Mouse (Mus musculus): ENCODE data around the gene Rasip1.

The Rasip1 gene

DNA sequence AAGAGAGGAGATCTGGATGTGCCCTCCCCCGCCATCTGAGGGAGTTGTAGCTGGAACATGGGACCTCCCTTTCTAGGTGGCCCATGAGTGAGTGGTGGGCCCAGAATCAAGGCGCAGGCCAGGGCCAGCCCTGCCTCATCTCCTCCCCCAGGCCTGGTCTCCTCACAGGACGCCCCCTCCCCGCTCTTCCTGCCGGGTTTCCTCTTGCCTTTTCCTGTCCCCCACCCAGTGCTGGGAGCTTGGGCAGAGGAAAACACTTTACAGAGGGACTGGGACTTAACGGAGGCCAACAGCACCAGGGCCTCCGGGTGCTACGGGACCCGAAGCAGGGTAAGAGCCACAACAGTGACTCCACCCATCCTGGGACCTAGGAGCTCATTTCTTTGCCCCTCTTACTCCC, at the start of gene Rasip1:
Gene Rasip1, plus strand, starts transcription at position 228 of the 400 bp plus-strand sequence.
- no peak for DNase-seq (ENCODE audit: low read depth, low spot score)

DNA sequence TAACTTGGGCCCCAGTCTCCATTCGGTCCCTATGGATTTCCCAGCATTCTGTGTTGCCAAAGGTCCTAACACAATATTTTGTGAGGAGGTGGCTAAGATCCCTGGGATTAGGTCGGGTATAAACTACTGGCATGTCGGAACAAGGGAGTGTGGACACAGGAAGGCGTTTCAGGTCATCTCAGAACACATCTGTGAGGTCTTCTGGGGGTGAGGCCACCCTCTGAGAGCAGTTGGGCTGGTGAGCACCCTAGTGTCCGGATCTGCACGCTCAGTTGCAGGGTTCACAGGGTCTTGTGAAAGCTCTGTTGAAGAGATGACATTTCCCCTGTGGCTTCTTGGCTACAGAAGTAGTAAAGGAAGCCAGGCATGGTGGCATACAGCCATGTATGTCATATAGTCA, 41.4 kb upstream of the Rasip1 start:
- no peak for DNase-seq (ENCODE audit: low read depth, low spot score)

DNA sequence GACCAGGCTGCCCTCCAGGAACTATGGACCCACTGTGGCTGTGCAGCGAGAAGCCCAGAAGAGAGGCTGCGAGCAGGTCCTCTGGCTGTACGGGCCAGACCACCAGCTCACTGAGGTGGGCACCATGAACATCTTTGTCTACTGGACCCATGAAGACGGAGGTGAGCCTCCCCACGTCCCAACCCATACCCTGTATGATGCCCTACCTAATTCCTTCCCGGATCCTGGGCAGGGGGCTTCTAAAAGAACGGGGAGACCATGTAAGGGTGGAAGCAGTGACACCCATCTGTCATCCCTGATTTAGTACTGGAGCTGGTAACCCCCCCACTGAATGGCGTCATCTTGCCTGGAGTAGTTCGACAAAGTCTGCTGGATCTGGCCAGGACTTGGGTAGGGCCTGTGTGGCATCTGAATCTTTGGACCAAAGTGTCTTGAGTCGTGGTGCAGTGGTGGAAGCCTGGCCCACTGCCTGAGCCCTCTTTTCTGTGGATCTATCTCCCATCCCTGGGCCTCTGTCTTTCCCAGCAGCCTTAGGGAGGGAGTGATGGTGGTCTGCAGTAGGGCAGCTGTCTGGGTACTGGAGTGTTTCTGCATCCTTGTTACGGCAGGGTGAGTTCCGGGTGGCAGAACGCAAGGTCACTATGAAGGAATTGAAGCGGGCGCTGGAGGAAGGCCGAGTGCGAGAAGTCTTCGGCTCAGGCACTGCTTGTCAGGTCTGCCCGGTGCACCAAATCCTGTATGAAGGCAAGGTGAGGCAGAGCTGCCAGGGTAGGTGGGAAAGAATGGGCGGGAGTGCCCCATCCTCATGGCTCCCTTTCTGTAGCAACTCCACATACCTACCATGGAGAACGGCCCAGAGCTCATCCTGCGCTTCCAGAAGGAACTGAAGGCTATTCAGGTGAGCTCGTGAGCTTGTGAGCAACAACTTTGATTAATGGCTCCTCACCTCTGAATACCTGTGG, 39.4 kb upstream of the Rasip1 start:
- DNase-seq (ENCODE audit: low read depth, low spot score): no peak

DNA sequence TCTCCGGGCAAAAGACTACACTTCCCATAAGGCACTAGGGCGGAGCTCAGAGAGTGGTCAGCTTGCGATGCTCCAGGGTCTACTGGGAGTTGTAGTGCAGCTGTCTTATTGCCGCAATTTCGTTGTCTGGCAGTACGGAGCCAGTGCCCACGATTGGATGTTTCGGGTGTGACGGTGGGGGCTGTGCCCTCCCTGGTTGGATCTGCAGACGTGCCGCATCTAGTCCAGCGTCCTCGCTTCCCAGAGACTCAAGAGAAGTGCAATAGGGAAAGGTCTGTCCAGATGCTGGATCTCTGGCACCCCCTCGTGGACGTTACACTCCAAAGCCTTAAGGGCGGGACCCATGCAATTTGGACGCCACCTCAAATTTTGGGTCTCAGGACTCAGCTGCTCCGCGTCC, 38.1 kb upstream of the Rasip1 start:
- DNase-seq (ENCODE audit: low read depth, low spot score): peak; percentile 71

DNA sequence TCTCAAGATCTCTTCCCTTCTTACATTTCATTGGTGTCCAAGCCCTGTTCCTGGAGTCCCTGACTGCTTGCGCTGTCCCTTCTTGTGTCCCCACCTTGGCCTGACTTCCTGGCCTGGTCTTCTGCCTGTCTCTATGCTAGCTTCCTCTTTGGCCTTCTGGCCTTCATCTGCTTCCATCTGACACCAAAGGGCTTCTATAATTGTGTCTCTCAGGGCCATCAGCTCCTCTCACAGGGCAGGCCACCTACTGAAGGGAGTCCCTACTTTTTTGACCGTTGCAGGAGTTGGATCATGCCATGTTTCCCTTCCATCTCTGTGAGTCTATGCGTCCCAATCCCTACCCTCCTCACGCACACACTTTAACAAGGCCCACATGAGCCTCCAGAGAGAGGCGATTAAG, 37.4 kb upstream of the Rasip1 start:
- no peak for DNase-seq (ENCODE audit: low read depth, low spot score)

DNA sequence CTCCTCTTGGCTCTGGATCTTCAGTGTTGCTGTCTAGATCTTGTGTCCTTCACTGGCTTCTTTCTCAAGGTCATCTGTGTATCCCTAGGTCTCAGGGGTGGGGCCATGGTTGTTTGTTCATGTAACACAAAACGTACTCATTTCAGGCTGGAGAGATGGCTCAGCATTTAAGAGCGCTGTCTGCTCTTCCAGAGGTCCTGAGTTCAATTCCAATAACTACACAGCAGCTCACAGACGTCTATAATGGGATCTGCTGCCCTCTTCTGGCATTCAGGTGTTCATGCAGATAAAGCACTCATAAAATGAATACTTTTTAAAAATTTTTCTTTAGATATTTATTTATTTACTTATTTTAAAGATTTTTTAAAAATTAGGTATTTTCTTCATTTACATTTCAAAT, 36.4 kb upstream of the Rasip1 start:
- peak; percentile 24 for DNase-seq (ENCODE audit: low read depth, low spot score)

DNA sequence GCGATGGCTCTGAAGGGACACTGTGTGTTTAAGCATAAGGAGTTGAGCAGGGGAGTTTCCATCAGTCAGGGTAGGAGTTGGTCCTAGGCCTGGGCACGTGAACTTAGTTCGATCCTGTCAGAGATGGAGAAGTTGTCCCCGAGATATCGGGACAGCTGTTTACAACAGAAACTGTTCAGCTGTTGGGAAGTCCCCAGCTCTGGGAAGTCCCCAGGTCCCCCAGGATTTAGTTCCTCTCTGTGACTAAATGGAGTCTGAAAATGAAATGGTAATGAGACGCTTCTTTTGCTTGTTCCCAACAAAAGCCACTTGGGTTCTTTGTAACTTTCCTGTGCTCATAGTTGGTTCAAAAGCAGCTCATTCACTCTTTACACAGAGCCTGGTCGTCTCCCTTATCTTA, 35.4 kb upstream of the Rasip1 start:
- peak; percentile 77 for DNase-seq (ENCODE audit: low read depth, low spot score)

DNA sequence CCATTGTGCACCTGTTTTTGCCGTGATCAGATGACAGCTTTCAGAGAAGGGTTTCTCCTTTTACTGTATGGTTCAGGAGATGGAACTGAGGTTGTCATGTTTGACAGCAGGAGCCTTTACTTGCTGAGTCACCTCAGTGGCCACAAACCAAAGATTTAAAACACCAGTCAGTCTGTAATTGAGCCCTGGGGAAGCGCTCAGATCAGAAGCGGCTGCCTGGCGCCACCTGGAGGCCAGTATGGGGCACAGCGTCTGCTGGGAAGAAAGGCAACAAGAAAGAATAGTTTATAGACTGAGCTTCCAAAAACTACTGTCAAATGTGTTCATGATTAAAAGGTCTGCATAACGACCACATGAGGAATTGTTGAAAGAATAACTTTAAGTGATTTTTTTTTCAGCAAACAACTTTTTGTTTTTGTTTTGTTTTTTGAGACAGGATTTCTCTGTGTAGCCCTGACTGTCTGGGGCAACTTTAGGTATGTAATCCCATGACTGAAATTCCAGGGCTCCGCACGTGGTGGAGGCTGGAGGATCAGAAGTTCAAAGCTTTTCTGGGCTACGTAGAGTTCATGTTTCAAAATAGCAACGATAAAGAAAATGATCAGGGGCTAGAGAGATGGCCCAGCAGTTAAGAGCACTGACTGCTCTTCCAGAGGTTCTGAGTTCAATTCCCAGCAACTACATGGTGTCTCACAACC, 34.0 kb upstream of the Rasip1 start:
- peak; percentile 81 for DNase-seq (ENCODE audit: low read depth, low spot score)

DNA sequence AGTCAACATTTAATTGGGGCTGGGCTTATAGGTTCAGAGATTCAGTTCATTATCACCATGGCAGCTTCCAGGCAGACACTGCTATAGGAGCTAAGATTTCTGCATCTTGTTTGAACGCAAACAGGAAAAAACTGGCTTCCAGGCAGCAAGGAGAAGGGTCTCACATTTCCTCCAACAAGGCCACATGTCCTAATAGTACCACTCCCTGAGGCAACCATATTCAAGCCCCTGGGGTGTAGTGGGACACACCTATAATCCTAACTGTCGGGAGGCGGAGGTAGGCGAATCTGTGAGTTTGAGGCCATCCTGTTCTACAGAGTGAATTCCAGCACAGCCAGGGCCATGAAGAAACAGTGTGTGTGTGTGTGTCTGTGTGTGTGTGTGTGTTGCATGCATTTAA, 32.1 kb upstream of the Rasip1 start:
- DNase-seq (ENCODE audit: low read depth, low spot score): no peak

DNA sequence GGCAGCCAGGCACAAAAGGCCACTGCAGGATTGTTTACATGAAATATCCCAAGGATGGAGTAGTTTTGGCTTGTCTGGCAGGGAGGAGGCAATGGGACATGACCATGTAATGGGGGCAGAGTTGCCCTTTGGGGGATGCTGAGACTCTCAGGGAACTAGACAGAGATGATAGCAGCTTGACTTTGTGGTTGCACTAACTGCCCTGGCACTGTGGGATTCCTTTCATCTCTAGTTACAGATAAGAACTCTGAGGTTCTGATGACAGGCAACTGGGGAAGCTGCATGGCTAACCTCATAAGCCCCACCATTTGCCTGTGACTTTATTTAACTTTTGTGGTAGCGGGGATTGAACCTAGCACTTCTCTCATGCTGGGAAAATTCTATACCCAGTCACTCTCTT, 31.2 kb upstream of the Rasip1 start:
- no peak for DNase-seq (ENCODE audit: low read depth, low spot score)

DNA sequence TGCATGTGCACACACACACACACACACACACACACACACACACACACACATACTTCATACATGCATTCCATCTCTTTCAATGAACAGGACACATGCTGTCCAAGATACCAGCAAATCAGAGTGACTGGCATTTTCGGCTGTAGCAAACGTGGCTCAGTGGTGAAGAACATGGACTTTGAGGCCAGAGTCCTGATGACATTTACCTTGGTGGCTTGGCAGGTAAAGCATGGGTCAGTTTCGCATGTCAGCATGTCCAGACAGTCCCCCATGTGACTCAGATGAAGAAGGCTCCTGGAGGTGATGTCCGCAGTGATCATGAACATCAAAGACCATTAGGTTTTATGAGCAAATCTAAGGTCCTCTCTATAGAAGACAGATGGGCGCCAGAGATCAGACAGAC, 30.3 kb upstream of the Rasip1 start:
- no peak for DNase-seq (ENCODE audit: low read depth, low spot score)

DNA sequence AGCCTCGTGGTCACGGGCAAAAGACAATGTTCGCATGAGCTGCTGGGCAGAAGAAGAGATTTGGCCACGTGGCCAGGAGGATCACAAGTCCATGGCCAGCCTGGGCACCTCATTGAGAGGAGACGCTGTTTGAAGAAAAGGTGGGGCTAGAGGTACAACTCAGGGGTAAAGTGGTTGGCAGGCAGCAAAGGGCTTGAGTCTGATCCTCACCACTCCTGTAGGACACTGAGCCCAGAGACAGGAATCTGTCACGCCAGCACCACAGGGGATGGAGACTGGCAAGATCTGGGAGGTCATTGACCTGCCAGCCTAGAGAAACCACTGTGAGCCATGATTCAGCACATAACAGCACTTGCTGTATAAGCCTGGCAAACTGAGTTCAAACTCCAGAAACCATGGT, 29.8 kb upstream of the Rasip1 start:
- no peak for DNase-seq (ENCODE audit: low read depth, low spot score)

DNA sequence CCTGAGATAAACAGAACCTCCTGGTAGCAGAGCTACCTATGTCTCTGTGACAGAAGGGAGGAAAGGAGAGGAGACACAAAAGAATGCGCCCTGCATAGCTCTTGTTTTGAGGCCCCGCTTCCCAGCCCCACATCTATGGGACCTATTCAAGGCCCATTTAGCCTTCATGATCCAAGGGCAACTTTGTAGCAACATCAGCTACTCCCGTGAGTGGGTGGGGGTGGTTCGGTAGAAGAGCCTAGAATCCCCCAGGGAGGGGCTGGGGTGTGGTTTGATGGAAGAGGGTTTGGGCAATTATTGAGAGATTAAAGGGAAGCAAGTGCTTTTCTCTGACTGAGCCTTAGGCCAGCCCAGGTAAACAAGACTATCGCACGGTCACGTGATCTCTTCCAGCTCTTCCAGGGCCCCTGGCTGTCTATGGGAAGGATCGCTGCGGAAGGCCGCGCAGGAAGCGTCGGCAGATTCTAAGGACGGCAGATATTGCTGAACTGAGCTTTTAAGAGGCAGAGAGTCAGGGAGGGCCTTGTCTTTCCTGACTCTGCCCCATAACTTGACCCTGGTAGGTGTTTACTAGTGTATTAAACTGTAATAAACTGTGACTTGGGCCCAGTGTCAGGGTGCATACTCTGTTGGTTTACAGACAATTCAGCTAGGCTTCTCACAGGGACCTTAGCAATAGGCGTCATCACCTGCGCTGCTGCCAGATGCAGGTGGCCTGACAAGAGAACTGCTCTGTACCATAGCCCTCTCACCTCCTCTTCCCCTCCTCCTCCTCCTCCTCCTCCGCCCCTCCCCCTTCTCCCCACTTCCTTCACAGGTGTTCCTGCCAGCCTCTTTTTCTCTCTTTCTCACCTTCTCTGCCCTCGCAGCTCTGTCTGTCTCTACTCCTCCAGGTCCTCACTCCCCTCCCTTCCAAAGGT, 28.1 kb upstream of the Rasip1 start:
- no peak for DNase-seq (ENCODE audit: low read depth, low spot score)

DNA sequence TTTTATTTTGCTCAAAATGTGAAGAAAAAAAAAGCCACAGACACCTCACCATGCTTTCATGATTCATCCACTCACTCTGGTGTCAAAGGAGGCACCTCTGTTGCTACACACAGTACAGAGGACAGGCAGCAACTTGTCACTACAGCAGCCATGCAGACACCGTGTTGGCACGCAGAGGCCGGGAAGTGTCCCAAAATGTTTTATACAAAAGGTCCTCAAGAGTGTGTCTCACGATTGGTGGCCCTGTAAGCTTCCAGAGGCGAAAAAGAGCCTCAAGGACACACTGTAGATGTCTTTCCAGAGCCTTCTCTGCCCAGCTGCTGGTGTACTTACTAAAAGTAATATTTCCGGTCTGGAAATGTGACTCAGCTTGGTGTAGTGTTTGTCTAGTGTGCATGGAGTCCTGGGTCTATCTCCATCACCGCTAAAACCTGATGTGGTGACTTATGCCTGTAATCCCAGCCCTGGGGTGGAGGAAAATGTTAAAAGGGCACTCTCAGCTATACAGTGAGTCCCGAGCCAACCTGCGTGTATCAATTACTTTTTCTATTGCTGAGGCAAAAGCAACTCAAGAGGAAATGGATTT, 21.5 kb upstream of the Rasip1 start:
- no peak for DNase-seq (ENCODE audit: low read depth, low spot score)

DNA sequence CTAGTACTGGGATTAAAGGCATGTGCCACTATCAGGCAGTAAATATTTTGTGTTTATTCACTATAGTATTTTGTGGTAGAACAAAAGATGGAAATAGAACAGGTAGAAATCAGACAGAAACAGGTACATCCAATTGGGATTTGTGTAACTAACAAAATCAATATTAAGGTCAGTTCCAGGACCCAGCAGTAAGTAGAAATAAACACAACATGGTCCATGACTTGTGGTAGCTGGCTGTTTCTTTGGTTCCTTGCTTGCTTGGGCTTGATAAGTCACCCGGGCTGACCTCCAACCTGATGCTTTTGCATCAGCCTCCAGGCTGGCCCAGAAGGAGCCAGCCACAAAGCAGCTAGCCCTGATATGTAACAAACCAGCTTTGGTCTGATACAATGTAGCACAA, 17.8 kb upstream of the Rasip1 start:
- no peak for DNase-seq (ENCODE audit: low read depth, low spot score)

DNA sequence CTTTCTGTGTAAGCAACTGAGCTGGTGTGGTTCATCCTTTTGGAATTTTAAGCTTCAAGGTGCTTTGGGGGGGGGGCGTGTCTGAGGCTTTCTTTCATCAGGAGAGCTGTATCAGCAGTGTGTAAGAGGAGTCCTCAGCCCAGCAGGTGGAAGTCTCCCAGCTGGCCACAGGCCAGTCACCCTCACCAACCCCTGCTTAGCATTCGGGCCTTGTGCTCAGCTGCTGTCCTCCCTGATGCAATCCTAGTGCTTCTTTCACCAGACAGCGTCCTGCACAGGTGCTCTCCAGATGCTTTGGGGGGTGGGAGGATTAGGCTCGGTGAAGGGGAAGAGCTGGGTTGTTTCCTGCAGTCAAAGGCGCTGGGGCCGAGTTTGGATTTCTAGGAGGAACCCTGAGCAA, 11.0 kb upstream of the Rasip1 start:
- no peak for DNase-seq (ENCODE audit: low read depth, low spot score)

DNA sequence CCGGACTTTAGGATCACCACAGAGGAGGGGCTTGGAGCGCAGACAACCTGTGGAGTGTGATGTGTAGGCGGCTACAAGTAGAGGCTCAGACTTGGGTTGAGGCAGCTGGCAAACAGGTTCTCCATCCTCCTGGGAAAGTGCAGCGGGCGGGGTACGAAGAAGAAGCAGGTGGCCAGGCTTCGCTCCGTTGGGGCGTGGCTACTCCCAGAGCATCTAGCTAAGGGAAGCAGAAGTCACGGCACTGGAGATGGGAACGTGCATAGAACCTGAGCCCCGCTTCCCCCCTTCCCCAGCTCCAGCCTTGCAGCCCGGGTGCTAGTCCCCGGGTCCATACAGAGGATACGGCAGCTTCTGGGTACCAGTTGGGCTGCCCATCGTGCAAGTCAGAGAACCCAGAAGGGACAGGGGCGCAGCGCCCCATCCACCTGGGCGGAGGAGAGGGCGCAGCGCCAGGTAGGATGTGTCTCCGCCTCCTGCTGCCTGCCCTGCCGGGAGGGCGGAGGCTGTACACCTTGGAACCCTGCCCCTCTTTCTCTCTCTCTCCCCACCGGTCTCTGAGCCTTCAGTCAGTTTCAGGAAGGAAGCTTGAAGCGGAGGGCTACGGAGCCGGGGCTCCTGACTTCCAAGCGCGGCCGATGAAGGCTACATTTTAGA, 10.1 kb upstream of the Rasip1 start, which contains the start of gene Fut1:
Gene Fut1, plus strand, starts transcription at position 248 of the 654 bp plus-strand sequence.
- no peak for DNase-seq (ENCODE audit: low read depth, low spot score)

DNA sequence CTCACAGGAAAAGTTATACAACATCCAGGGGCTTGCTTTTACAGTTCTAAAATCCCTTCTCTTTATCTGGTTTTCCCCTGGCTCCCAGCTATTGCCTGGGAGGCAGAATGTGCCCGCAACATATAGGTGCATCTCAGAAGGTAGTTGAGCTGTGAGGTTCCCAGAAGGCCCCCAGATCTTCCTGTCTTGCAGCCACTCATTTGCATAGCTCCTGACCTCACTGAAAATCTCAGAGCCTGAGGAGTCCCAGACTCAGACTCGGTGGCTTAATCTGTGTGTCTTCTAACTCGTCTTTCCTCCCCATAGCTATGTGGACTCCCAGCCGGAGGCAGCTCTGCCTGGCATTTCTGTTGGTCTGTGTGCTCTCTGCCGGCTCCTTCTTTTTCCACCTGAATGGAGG, 9.0 kb upstream of the Rasip1 start:
- DNase-seq (ENCODE audit: low read depth, low spot score): no peak

DNA sequence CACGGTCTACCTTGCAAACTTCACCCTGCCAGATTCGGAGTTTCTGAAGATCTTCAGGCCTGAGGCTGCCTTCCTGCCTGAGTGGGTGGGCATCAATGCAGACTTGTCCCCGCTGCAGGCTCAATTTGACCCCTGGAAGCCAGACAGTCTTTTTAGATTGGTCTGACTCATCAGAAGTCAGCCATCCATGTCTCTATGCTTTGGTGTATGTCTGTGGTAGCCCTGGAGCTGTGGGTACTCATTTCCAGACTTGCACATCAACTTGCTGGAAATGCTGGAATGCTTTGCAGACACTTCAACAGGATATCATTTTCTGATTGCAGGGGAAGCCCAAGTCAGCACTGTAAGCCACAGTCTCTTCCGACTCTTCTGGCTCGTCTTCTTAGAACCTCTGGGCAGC, 7.7 kb upstream of the Rasip1 start:
- DNase-seq (ENCODE audit: low read depth, low spot score): no peak

DNA sequence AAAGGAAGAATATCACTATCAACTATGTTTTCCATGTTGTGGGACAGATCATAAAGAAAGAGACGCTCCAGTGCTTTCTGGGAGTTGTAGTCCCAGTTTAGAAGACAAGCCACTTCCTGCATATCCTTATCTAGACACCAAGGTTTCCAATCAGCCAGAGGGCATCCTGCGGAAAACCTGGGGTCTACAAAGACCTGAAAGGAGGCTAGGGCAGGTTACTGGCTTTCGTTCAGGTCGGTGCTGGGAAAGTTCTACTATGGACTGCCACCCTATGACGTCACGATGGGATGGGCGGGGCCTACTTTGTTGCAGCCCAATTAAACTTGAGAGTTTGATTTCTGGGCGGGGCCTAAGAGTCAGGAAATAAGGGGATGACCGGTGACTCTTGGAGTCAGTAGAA, 5.8 kb upstream of the Rasip1 start, which contains the start of gene Izumo1:
Gene Izumo1, plus strand, starts transcription at position 369 of the 400 bp plus-strand sequence.
- DNase-seq (ENCODE audit: low read depth, low spot score): peak; percentile 31

DNA sequence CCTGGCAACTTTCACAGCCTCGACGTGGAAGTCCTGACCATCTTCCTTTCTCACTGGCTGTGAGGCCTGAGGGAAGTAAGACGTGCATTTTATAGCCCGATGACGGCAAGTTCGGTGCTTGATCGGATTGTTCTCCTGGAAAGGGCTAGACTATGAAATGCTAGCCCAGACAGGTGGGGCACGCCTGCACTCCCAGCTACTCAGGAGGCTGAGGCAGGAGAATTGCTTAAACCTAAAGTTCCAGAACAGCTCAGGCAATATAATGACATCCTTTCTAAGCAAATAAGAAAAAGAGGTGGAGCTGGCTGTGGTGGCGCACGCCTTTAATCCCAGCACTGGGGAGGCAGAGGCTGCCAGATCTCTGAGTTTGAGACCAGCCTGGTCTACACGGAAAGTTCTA, 3.8 kb upstream of the Rasip1 start:
- DNase-seq (ENCODE audit: low read depth, low spot score): no peak
